Mouse (Mus musculus): Measurements from ENCODE around the gene Tagln2. TPM values are rescaled to one million over a fixed set of nuclear protein-coding genes. Genes with fewer than 3 reads are reported as not detected.

Gene Tagln2
- polyA plus RNA-seq, 1 experiment, result 18.0 TPM

DNA sequence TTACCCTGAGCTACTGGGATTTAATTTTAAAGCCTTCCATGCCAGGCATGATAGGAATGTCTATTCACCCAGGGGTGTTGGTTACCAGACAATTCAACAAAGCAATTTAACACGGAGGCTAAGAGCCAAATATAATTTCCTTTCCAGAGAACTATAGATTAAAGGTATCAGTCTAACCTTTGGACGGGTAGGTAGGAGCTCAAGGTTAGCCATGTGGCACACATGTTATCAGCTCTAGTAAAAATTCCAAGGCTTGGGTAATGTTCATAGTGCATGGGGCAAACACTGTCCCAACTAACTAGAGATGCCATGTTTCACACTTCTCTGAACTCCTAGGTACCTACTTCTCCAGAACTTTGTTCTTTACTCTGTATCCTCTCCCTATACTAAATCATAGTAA lies 38.2 kb upstream of the Tagln2 start:
- Histone ChIP-seq H3K27ac (ENCODE audit: insufficient read depth, low read length) (no peak overlapping the region), H3K4me3 (ENCODE audit: insufficient read depth, low read length) (no peak overlapping the region), H3K4me1 (ENCODE audit: control insufficient read depth, insufficient read depth, low read length) (no peaks in the 10 kb centered on the region)
- TF ChIP-seq CTCF (IDR thresholded peaks at IDR 0.05; ENCODE audit: extremely low read depth, insufficient read depth, low read length) (no peak), POLR2A (IDR thresholded peaks at IDR 0.05; ENCODE audit: extremely low read depth, insufficient read depth, low read length) (no peak)

DNA sequence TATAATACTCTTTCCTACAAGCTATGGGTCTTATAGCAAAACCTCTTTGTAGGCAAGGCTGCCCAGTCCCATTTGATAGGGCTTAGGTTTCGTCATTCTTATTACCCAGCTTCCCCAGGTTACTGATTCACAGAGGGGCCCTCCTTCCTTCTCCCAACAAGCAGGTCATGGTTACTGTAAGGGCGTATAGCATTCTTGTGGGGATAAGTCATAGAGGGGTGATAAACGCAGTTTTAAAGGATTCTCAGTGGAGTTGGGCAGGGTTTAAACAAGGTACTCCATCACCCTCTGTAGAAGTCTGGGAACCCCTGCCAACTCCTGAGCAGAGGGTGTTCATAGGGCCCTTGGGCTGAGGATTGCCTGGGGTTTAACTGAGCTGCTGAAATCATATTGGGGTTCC lies 37.3 kb upstream of the Tagln2 start:
- Histone ChIP-seq H3K4me3 (ENCODE audit: insufficient read depth, low read length) (no peak overlapping the region), H3K27ac (ENCODE audit: insufficient read depth, low read length) (no peak overlapping the region), H3K4me1 (ENCODE audit: control insufficient read depth, insufficient read depth, low read length) (no peaks in the 10 kb centered on the region)
- no peak for TF ChIP-seq POLR2A (IDR thresholded peaks at IDR 0.05; ENCODE audit: extremely low read depth, insufficient read depth, low read length)
- TF ChIP-seq CTCF (IDR thresholded peaks at IDR 0.05; ENCODE audit: extremely low read depth, insufficient read depth, low read length), result no peak

DNA sequence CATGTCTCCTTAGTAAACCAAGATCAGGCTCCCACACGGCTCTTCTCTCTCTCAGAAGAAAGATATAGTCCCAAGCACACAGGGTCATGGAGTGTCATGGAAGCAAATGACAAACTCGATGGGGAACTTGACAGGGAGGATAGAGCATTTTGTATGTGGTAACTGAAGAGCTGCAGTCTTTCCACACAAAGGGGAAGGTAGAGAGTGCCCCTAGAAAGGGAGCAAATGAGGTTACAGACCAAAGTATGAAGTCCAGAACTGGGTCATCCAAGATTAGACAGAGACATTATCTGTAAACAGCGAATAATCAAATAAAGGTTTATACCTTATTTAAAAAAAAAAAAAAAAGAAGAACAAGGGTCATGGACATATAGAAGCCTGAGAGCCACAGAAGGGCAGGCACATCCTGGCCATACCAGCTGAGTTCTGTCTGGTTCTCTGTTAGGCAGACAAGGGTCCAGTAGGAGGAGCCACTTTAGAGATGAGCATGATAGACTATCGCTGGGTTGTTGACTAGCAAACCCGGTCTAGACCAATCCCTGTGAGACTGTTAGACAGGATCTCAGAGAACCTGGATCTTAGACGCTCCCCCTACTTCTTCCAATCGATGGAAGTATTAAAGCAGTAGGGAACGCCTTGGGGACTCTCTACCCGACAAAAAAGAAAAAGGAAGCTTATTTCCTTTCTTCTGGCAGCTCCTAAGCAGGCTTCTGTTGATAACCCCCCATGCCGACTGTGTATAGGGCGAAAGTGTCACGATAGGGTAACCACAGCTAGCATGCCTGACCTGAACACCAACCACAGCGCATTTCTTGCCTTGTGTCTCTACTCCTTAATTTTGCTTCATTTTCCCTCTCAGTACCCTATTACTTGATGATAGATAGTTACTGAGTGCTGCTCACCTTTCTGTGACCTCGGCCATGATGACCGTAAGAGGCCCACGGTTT lies 36.2 kb upstream of the Tagln2 start:
- TF ChIP-seq CTCF (IDR thresholded peaks at IDR 0.05; ENCODE audit: extremely low read depth, insufficient read depth, low read length) (no peak), POLR2A (IDR thresholded peaks at IDR 0.05; ENCODE audit: extremely low read depth, insufficient read depth, low read length) (no peak)
- H3K4me1 ChIP-seq (ENCODE audit: control insufficient read depth, insufficient read depth, low read length), result no peaks in the 10 kb centered on the region
- no peak overlapping the region for H3K4me3 ChIP-seq (ENCODE audit: insufficient read depth, low read length)
- no peak overlapping the region for H3K27ac ChIP-seq (ENCODE audit: insufficient read depth, low read length)

GRCm38 (mm10) chr1:172468301-172468877 lies 31.5 kb upstream of the Tagln2 start:
- Histone ChIP-seq H3K27ac (ENCODE audit: insufficient read depth, low read length) (no peak overlapping the region), H3K4me3 (ENCODE audit: insufficient read depth, low read length) (no peak overlapping the region), H3K4me1 (ENCODE audit: control insufficient read depth, insufficient read depth, low read length) (no peaks in the 10 kb centered on the region)
- TF ChIP-seq POLR2A (IDR thresholded peaks at IDR 0.05; ENCODE audit: extremely low read depth, insufficient read depth, low read length) (no peak), CTCF (IDR thresholded peaks at IDR 0.05; ENCODE audit: extremely low read depth, insufficient read depth, low read length) (no peak)

- no peak overlapping the region for H3K4me3 ChIP-seq (ENCODE audit: insufficient read depth, low read length)
- H3K4me1 ChIP-seq (ENCODE audit: control insufficient read depth, insufficient read depth, low read length), result no peaks in the 10 kb centered on the region
- H3K27ac ChIP-seq (ENCODE audit: insufficient read depth, low read length), result no peak overlapping the region
- TF ChIP-seq POLR2A (IDR thresholded peaks at IDR 0.05; ENCODE audit: extremely low read depth, insufficient read depth, low read length), result no peak
- no peak for TF ChIP-seq CTCF (IDR thresholded peaks at IDR 0.05; ENCODE audit: extremely low read depth, insufficient read depth, low read length)
These were observed 30.5 kb upstream of the Tagln2 start for GRCm38 (mm10) chr1:172469373-172469772.

- no peaks in the 10 kb centered on the region; the same call in 1 of the 2 replicates for H3K4me1 ChIP-seq (ENCODE audit: control insufficient read depth, insufficient read depth, low read length)
- H3K27ac ChIP-seq (ENCODE audit: insufficient read depth, low read length), result no peak overlapping the region
- H3K4me3 ChIP-seq (ENCODE audit: insufficient read depth, low read length), result no peak overlapping the region
- TF ChIP-seq CTCF (IDR thresholded peaks at IDR 0.05; ENCODE audit: extremely low read depth, insufficient read depth, low read length) (no peak), POLR2A (IDR thresholded peaks at IDR 0.05; ENCODE audit: extremely low read depth, insufficient read depth, low read length) (no peak)
These were observed 29.9 kb upstream of the Tagln2 start for GRCm38 (mm10) chr1:172469810-172470448.

GRCm38 (mm10) chr1:172472909-172473308 lies 26.9 kb upstream of the Tagln2 start:
- H3K27ac ChIP-seq (ENCODE audit: insufficient read depth, low read length), result no peak overlapping the region
- H3K4me3 ChIP-seq (ENCODE audit: insufficient read depth, low read length), result no peak overlapping the region
- TF ChIP-seq CTCF (IDR thresholded peaks at IDR 0.05; ENCODE audit: extremely low read depth, insufficient read depth, low read length), result no peak
- no peak for TF ChIP-seq POLR2A (IDR thresholded peaks at IDR 0.05; ENCODE audit: extremely low read depth, insufficient read depth, low read length)
- H3K4me1 ChIP-seq (ENCODE audit: control insufficient read depth, insufficient read depth, low read length), result no peaks in the 10 kb centered on the region; the same call in 1 of the 2 replicates

- Histone ChIP-seq H3K27ac (ENCODE audit: insufficient read depth, low read length) (no peak overlapping the region), H3K4me1 (ENCODE audit: control insufficient read depth, insufficient read depth, low read length) (no peaks in the 10 kb centered on the region; the same call in 1 of the 2 replicates), H3K4me3 (ENCODE audit: insufficient read depth, low read length) (no peak overlapping the region)
- TF ChIP-seq POLR2A (IDR thresholded peaks at IDR 0.05; ENCODE audit: extremely low read depth, insufficient read depth, low read length) (no peak), CTCF (IDR thresholded peaks at IDR 0.05; ENCODE audit: extremely low read depth, insufficient read depth, low read length) (no peak)
These were observed 25.7 kb upstream of the Tagln2 start for GRCm38 (mm10) chr1:172474196-172474595.

DNA sequence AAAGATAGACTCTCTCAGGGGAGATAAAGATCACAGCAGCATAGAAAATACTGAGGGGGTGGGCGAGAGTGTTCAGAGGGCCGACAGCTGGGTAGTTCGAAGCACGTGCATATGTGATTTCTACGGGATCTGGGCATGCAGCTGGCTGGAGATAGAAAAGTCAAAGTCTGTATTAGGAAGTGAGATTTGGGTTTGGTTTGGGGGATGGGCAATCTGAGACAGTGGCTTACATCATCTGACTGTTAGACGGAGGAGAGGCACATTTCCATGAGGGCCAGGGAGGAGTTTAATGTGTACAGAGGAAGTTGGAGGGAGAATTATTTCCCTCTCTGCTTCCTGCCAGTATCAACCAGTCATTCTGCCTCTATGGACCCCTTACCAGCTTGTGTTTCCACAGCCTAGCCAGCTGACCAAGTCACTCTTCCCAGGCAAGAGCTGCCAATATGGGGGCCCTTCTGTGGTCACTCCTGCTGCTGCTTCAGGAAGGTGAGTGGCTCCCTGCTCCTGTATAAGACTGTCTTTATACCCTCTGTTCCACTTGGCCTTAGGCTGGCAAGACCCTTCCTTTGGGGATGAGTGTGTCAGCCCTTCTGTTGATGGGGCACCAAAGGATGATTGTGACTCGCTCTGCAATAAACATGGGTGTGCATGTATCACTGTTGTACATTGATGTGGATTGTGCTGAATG lies 24.6 kb upstream of the Tagln2 start, which contains the start of gene Slamf9:
Slamf9 (plus strand) TSS at position 305 of the 688 bp plus-strand sequence.
- no peak within 1 kb of the TSS for H3K27ac ChIP-seq (ENCODE audit: insufficient read depth, low read length)
- no peak for TF ChIP-seq CTCF (IDR thresholded peaks at IDR 0.05; ENCODE audit: extremely low read depth, insufficient read depth, low read length)
- TF ChIP-seq POLR2A (IDR thresholded peaks at IDR 0.05; ENCODE audit: extremely low read depth, insufficient read depth, low read length), result no peak

More for the DNA sequence above, 24.6 kb upstream of the Tagln2 start, which contains the start of gene Slamf9:
- Histone ChIP-seq H3K4me1 (ENCODE audit: control insufficient read depth, insufficient read depth, low read length) (no peaks in the 10 kb centered on the region; the same call in 1 of the 2 replicates), H3K4me3 (ENCODE audit: insufficient read depth, low read length) (no peak within 1 kb of the TSS)

Measured in cortical plate, adult 2 months (tissue).